Mouse (Mus musculus) MEL (cell line): ENCODE data around the gene Ephb2. TPM values are rescaled to one million over a fixed set of nuclear protein-coding genes. Genes with fewer than 3 reads are reported as not detected.

ENCODE experiments used
- DNase-seq: peaks from one replicate; pipeline ENCODE4 v3.0.0; 2011; ENCODE audit warnings: low read depth, low spot score
- H3K27ac ChIP-seq: 2 replicates; pipeline ENCODE4 v1.5.1; 2012; ENCODE audit warnings: low read depth, mild to moderate bottlenecking, control low read depth, low read length, moderate library complexity; ENCODE audit not compliant: control insufficient read depth
- H3K27me3 ChIP-seq, 2 experiments: fragments of 150-350 bp in 1 of 2; sonication (generic) in 1 of 2; 2 replicates each; pipeline ENCODE4 v1.6.1; 2012; ENCODE audit warnings: low read length in 2 of 2, mild to moderate bottlenecking in 2 of 2, improper control_type of control experiment in 1 of 2, moderate library complexity in 1 of 2; ENCODE audit not compliant: insufficient read depth in 2 of 2, control insufficient read depth in 1 of 2
- H3K36me3 ChIP-seq, 2 experiments: 2 replicates each; pipeline ENCODE4 v1.6.1; 2012 to 2014; ENCODE audit warnings: low read length in 2 of 2, improper control_type of control experiment in 1 of 2, inconsistent platforms in 1 of 2, mild to moderate bottlenecking in 1 of 2; ENCODE audit not compliant: insufficient read depth in 2 of 2, control insufficient read depth in 1 of 2
- H3K4me1 ChIP-seq, 2 experiments: fragments of 150-350 bp in 1 of 2; sonication (generic) in 1 of 2; 2 replicates each; pipeline ENCODE4 v1.6.1; 2012; ENCODE audit warnings: low read length in 2 of 2, improper control_type of control experiment in 1 of 2, mild to moderate bottlenecking in 1 of 2; ENCODE audit not compliant: insufficient read depth in 2 of 2, control insufficient read depth in 1 of 2
- H3K4me3 ChIP-seq, 2 experiments: fragments of 150-350 bp in 1 of 2; sonication (generic) in 1 of 2; 2 replicates each; pipeline ENCODE4 v1.5.1; 2012; ENCODE audit warnings: low read depth in 2 of 2, low read length in 2 of 2, mild to moderate bottlenecking in 2 of 2, moderate library complexity in 2 of 2, control low read depth in 1 of 2, improper control_type of control experiment in 1 of 2; ENCODE audit not compliant: control insufficient read depth in 1 of 2, insufficient read depth in 1 of 2
- H3K79me2 ChIP-seq: 2 replicates; pipeline ENCODE4 v1.6.1; 2012; ENCODE audit warnings: mild to moderate bottlenecking, low read length, moderate library complexity; ENCODE audit not compliant: control insufficient read depth, poor library complexity, insufficient read depth
- H3K9ac ChIP-seq: 2 replicates; pipeline ENCODE4 v1.6.1; 2012; ENCODE audit warnings: low read depth, mild to moderate bottlenecking, control low read depth, low read length, moderate library complexity; ENCODE audit not compliant: control insufficient read depth, poor library complexity, severe bottlenecking
- H3K9me3 ChIP-seq: fragments of 150-350 bp; sonication (generic); replicated peaks from 2 replicates; pipeline ENCODE4 v1.6.1; 2012; ENCODE audit warnings: mild to moderate bottlenecking, low read length, improper control_type of control experiment, moderate library complexity; ENCODE audit not compliant: insufficient read depth
- CHD1 ChIP-seq: IDR thresholded peaks from 2 replicates; pipeline ENCODE4 v1.6.1; 2012; ENCODE audit warnings: low read depth, mild to moderate bottlenecking, inconsistent platforms, low read length, improper control_type of control experiment
- CHD2 ChIP-seq: IDR thresholded peaks from 2 replicates; pipeline ENCODE4 v1.6.1; 2011; ENCODE audit warnings: low read length, improper control_type of control experiment
- CTCF ChIP-seq, 3 experiments: IDR thresholded peaks in 2 of 3; conservative IDR thresholded peaks in 1 of 3; 2 replicates each; pipeline ENCODE4 v1.5.1; 2011 to 2012; ENCODE audit warnings: low read length in 3 of 3, low read depth in 2 of 3, mild to moderate bottlenecking in 2 of 3, improper control_type of control experiment in 1 of 3, inconsistent platforms in 1 of 3, mixed read lengths in 1 of 3, moderate library complexity in 1 of 3; ENCODE audit not compliant: control insufficient read depth in 1 of 3, insufficient read depth in 1 of 3, poor library complexity in 1 of 3, severe bottlenecking in 1 of 3
- E2F4 ChIP-seq: IDR thresholded peaks from 2 replicates; pipeline ENCODE4 v1.6.1; 2011; ENCODE audit warnings: low read depth, low read length, improper control_type of control experiment, borderline replicate concordance
- ELF1 ChIP-seq: IDR thresholded peaks from 2 replicates; pipeline ENCODE4 v1.6.1; 2014; ENCODE audit warnings: low read depth, mild to moderate bottlenecking, inconsistent platforms, low read length, improper control_type of control experiment, moderate library complexity
- GATA1 ChIP-seq: IDR thresholded peaks from 2 replicates; pipeline ENCODE4 v1.6.1; 2011; ENCODE audit warnings: low read depth, low read length, improper control_type of control experiment
- HCFC1 ChIP-seq: IDR thresholded peaks from 2 replicates; pipeline ENCODE4 v1.6.1; 2012; ENCODE audit warnings: low read depth, mild to moderate bottlenecking, inconsistent platforms, low read length, improper control_type of control experiment, moderate library complexity
- JUND ChIP-seq: IDR thresholded peaks from 2 replicates; pipeline ENCODE4 v1.6.1; 2011; ENCODE audit warnings: low read depth, mild to moderate bottlenecking, improper control_type of control experiment, low read length
- MAX ChIP-seq: IDR thresholded peaks from 2 replicates; pipeline ENCODE4 v1.6.1; 2011; ENCODE audit warnings: low read length, improper control_type of control experiment
- MAZ ChIP-seq: IDR thresholded peaks from 2 replicates; pipeline ENCODE4 v1.6.1; 2012; ENCODE audit warnings: low read depth, mild to moderate bottlenecking, inconsistent platforms, low read length, improper control_type of control experiment
- MEF2A ChIP-seq: IDR thresholded peaks from 2 replicates; pipeline ENCODE4 v1.6.1; 2014; ENCODE audit warnings: low read depth, mild to moderate bottlenecking, inconsistent platforms, low read length, improper control_type of control experiment; ENCODE audit not compliant: poor library complexity, insufficient replicate concordance, severe bottlenecking; ENCODE audit errors: extremely low read depth
- MXI1 ChIP-seq: IDR thresholded peaks from 2 replicates; pipeline ENCODE4 v1.6.1; 2011; ENCODE audit warnings: mild to moderate bottlenecking, low read depth, low read length, improper control_type of control experiment
- MYB ChIP-seq: IDR thresholded peaks from 2 replicates; pipeline ENCODE4 v1.6.1; 2011; ENCODE audit warnings: mild to moderate bottlenecking, low read depth, low read length, improper control_type of control experiment
- MYC ChIP-seq: IDR thresholded peaks from 2 replicates; pipeline ENCODE4 v1.6.1; 2011; ENCODE audit warnings: low read depth, mild to moderate bottlenecking, low read length, improper control_type of control experiment, moderate library complexity
- NRF1 ChIP-seq: IDR thresholded peaks from 2 replicates; pipeline ENCODE4 v1.6.1; 2014; ENCODE audit warnings: low read depth, mild to moderate bottlenecking, inconsistent platforms, low read length, improper control_type of control experiment, moderate library complexity; ENCODE audit not compliant: poor library complexity, insufficient read depth, severe bottlenecking
- POLR2A ChIP-seq, 2 experiments: IDR thresholded peaks; 2 replicates each; pipeline ENCODE4 v1.6.1; 2011 to 2012; ENCODE audit warnings: low read length in 2 of 2, mild to moderate bottlenecking in 2 of 2, control low read depth in 1 of 2, improper control_type of control experiment in 1 of 2, low read depth in 1 of 2, moderate library complexity in 1 of 2; ENCODE audit not compliant: control insufficient read depth in 1 of 2, insufficient read depth in 1 of 2, poor library complexity in 1 of 2
- RCOR1 ChIP-seq: IDR thresholded peaks from 2 replicates; pipeline ENCODE4 v1.6.1; 2012; ENCODE audit warnings: low read depth, mild to moderate bottlenecking, inconsistent platforms, low read length, improper control_type of control experiment
- TCF12 ChIP-seq: IDR thresholded peaks from 2 replicates; pipeline ENCODE4 v1.6.1; 2014; ENCODE audit warnings: low read depth, mild to moderate bottlenecking, inconsistent platforms, low read length, improper control_type of control experiment, moderate library complexity
- UBTF ChIP-seq: IDR thresholded peaks from 2 replicates; pipeline ENCODE4 v1.6.1; 2012; ENCODE audit warnings: low read depth, mild to moderate bottlenecking, inconsistent platforms, low read length, improper control_type of control experiment, moderate library complexity, borderline replicate concordance; ENCODE audit not compliant: insufficient read depth
- USF1 ChIP-seq: IDR thresholded peaks from 2 replicates; pipeline ENCODE4 v1.6.1; 2014; ENCODE audit warnings: low read depth, mild to moderate bottlenecking, inconsistent platforms, low read length, improper control_type of control experiment, moderate library complexity
- USF2 ChIP-seq, 2 experiments: IDR thresholded peaks; 2 replicates each; pipeline ENCODE4 v1.6.1; 2011 to 2012; ENCODE audit warnings: improper control_type of control experiment in 2 of 2, low read length in 2 of 2, borderline replicate concordance in 1 of 2, inconsistent platforms in 1 of 2, low read depth in 1 of 2, mild to moderate bottlenecking in 1 of 2; ENCODE audit not compliant: insufficient read depth in 1 of 2
- ZNF384 ChIP-seq: IDR thresholded peaks from 2 replicates; pipeline ENCODE4 v1.6.1; 2012; ENCODE audit warnings: low read depth, mild to moderate bottlenecking, inconsistent platforms, low read length, improper control_type of control experiment
- polyA plus RNA-seq, 2 experiments: library from polyadenylated mRNA; stranded (reverse) in 1 of 2; unstranded in 1 of 2; fragments of >175 nt in 1 of 2; fragments of >200 nt in 1 of 2; gene quantifications; 2 replicates each; pipeline versions ENCODE4 v1.2.1 to v1.2.4; 2012; ENCODE audit warnings: low replicate concordance in 2 of 2, low read depth in 1 of 2; ENCODE audit not compliant: insufficient read length in 2 of 2, insufficient read depth in 1 of 2, missing spikeins in 1 of 2
- total RNA-seq: library from RNA; depleted of rRNA; stranded (reverse); fragments of 300-350 nt; gene quantifications from 2 replicates; pipeline ENCODE4 v1.2.3, GENCODE M21; 2012

The Ephb2 gene
- total and polyA plus RNA-seq, 3 experiments: 1.9 to 4.1 TPM; not detected in 1

DNA sequence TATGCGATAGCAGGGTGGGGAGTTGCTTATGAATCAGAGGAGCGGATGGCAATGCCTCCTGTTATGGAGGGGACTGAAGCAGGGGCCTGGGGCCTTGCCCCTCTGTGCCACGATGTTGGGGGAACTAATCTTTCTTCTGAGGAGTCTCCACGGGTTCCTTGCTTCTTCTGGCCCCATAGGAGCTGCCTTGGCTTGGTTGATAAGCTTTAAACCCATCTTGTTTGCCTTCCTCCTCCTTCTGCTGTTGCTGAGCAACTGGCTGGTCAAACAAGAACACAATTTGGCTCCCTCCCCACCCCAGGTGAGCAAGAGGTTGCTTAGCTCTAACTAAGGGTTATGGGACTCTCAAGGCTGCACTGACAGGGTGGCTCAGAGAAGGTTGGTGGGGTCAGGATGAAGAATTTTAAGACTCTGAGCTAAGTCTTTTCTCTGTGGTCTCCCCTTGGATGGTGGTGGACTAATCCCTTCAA lies 225.4 kb downstream of the Ephb2 start, which contains the start of gene Tex46:
TSS of gene Tex46 (plus strand) at position 51 of the 470 bp plus-strand sequence.
- Histone ChIP-seq H3K9me3 (no peaks in the 10 kb centered on the region), H3K4me1 (no peaks in the 10 kb centered on the region)
- no peak for TF ChIP-seq MYB
- no peak for TF ChIP-seq USF1

DNA sequence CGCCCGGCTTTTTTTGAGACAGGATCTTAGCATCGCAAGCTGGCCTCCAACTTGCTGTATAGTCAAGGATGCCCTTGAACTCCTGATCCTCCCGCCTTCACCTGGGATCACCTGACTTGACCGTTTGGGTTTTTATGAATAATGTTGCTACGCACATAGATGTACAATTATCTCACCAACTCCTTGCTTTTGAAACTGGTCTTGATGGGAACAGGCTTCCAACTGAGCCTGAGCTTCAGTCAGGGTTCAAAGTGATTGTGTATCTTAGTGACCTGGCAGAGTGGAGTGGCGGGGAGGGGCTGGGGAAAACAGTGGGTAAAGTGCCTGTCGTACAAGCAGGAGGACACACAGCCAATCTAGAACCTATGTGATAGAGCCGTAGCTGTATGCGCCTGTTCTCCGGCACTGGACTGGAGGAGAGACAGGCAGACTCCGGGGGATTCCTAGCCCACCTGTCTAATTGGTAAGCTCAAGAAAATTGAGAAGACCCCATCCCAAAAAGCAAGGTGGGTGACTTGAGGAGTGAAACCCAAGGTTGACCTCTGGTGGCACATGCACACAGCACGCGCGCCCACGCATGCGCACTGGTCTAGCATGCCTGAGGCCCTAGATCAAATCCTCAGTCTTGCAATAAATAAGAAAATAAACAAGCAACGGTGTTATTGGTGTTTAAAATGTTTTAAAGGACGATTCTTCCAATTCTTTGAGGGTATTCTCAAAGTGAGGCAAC lies 229.9 kb downstream of the Ephb2 start:
- Histone ChIP-seq H3K4me1 (peaks cover 0 to 5% of the 10 kb centered on the region in 2 experiments; a peak in 3 of 4 replicates), H3K79me2 (peaks cover 14% of the 10 kb centered on the region), H3K27me3 (no peaks in the 10 kb centered on the region), H3K9me3 (no peaks in the 10 kb centered on the region), H3K4me3 (no peak overlapping the region)
- no peak for TF ChIP-seq MYC
- TF ChIP-seq NRF1: no peak
- TF ChIP-seq POLR2A (IDR thresholded peaks at IDR 0.05; ENCODE audit: control insufficient read depth in 1 of 2, insufficient read depth in 1 of 2, low read depth in 1 of 2, low read length in 2 of 2, poor library complexity in 1 of 2): no peak
- TF ChIP-seq USF2 (IDR thresholded peaks at IDR 0.05; ENCODE audit: borderline replicate concordance in 1 of 2, insufficient read depth in 1 of 2, low read depth in 1 of 2, low read length in 2 of 2): no peak
- no peak for TF ChIP-seq HCFC1
- TF ChIP-seq E2F4: no peak
- TF ChIP-seq CHD1: no peak
- TF ChIP-seq UBTF: no peak
- TF ChIP-seq CHD2: no peak
- no peak for TF ChIP-seq GATA1
- no peak for TF ChIP-seq MAZ
- TF ChIP-seq CTCF (IDR thresholded peaks at IDR 0.05 in 2 of 3, conservative IDR thresholded peaks at IDR 0.05 in 1 of 3; ENCODE audit: control insufficient read depth in 1 of 3, insufficient read depth in 1 of 3, low read depth in 2 of 3, low read length in 3 of 3, poor library complexity in 1 of 3, severe bottlenecking in 1 of 3): no peak
- TF ChIP-seq ELF1: no peak
- no peak for TF ChIP-seq RCOR1
- TF ChIP-seq TCF12: no peak
- no peak for TF ChIP-seq ZNF384
- TF ChIP-seq MXI1: no peak
- no peak for TF ChIP-seq MEF2A
- TF ChIP-seq MAX: no peak
- TF ChIP-seq JUND: no peak
- TF ChIP-seq, all 39 proteins: peak for 0
- H3K27ac ChIP-seq: no peak overlapping the region
- H3K9ac ChIP-seq: no peak overlapping the region
- peaks cover 0 to 6% of the 10 kb centered on the region in 2 experiments; a peak in 2 of 4 replicates for H3K36me3 ChIP-seq
- DNase-seq: no peak

More for the DNA sequence above, 225.4 kb downstream of the Ephb2 start, which contains the start of gene Tex46:
- DNase-seq: no peak
- H3K36me3 ChIP-seq: no peaks in the 10 kb centered on the region
- no peaks in the 10 kb centered on the region for H3K79me2 ChIP-seq
- H3K27ac ChIP-seq: no peak within 1 kb of the TSS
- no peaks in the 10 kb centered on the region for H3K27me3 ChIP-seq
- no peak within 1 kb of the TSS for H3K4me3 ChIP-seq
- H3K9ac ChIP-seq: no peak within 1 kb of the TSS
